Mouse (Mus musculus): ENCODE measurements around the gene Ndufaf2.

Gene Ndufaf2

DNA sequence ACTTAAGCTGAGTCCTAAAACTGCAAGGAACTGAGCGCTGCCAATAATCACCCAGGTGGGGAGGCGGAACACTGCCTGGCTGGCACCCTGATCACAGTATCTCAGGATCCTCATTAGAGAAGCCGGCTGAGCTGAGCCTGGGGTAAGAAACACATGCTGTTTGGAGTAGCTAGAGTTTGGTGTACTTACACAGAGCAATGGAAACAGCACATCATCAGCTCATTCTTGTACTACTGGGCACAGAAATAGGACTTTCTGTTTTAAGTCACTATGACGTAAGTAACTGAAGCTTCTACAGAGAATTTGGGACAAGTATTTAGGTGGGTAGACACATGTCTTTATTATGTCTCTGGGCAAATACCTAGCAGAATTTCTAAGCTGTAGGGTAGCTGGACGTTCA is 72.4 kb downstream of the Ndufaf2 start:
- DNase-seq (ENCODE audit: low read depth, low spot score) = no peak

DNA sequence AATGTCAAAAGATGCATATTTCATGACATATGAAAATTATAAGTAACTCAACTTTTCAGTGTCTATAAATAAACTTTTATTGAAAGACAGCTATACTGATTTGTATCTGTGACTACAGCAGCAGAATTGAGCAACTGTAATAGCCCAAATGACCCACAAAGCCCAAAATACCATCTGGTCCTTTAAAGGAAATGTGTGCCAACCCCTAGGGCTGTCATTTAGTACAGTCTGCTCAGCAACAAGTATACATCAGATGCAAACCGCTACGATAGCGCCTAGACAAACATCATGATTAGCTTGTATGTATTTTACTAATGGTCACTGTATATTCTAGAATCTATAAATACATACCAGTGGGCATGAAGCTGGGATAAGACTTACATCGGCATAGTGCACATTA is 74.3 kb downstream of the Ndufaf2 start:
- DNase-seq (ENCODE audit: low read depth, low spot score) = no peak

DNA sequence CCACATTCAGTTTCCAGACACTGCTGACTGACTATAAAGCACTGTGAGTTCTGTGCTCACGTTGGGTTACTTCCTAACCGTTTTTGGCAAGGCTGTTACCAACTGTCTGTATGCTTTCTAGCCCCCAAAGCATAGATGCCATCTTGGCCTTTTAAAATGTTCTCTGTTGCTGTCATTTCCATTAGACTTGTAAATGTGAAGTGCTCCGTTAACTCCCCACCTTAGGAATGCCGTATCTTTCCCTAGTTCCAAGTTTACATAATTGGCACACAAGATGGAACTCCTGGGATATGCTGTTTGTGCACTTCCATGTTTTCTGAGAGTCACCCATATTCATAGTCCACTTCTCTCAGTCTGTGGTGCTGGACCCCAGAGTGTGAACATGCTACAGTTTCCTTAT is 80.5 kb downstream of the Ndufaf2 start:
- no peak for DNase-seq (ENCODE audit: low read depth, low spot score)

DNA sequence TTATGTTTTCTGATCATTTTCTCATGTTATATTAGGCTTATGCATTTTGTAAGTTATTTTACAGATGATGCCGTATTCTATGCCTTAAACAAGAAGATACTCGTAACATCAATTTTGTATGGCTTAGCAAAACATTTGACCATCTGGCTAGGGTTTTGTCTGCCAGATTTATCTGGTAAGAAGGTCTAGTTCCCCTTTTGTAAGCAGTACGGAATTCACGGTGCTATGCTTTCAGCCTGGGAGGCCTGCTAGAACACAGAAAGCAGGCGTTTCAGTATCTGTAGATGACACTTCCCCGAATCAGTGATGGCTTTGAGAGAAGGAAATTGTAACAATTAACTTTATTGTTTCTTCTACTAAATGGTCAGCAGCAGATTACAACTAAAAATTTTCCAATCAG is 80.9 kb downstream of the Ndufaf2 start:
- no peak for DNase-seq (ENCODE audit: low read depth, low spot score)

DNA sequence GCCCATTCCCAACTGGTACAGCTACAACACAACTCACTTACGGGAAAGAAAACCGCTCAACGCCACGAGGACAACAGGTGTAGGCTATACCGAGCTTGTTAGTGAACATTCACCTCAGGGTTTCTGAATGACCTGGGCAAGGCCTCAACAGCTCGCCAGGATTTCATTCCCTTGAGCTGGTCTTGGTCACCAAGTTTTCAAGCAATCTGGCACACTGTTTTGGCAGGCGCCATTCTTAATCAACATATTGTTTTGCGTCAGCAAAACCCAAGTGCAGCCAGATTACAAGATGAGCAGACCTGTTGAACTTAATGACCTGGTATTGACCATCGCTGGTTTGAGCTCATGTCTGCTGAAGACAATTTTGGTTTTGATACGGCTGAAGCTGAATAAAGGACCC is 88.3 kb downstream of the Ndufaf2 start:
- no peak for DNase-seq (ENCODE audit: low read depth, low spot score)

DNA sequence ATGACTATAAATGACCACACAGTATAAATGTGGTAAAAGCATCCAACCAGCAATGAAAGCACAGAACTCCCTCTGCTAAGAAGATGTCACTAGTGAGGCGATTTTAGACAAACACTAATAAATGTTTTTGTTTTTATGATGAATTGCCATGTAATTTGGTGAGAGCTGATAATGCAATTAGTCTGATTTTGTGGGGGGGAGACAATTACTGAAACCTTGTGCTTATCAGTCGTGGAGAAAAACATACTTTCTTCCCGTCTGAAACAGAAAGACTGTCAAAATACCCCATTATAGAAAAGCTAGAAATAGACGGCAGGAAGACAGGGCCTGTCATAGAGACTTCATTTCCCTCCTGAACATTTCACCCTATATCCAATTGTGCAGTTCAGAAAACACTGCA is 89.3 kb downstream of the Ndufaf2 start:
- no peak for DNase-seq (ENCODE audit: low read depth, low spot score)

DNA sequence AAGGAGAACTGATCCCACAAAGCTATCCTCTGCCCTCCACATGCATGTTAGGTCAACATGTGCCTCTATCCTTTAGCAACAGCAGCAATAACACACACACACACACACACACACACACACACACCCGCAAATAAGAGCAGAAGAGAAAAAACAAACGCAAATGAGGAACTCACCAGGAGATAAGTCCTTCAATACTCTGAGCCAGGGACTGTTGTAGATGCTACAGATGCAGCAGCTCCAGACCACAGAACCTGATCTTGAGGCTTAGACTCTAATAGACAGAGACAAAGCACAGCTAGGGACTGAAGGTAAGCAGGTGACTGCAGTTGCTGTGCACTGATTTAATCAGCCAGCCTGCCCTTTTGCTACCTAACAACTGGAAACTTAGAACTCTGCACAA is 92.4 kb downstream of the Ndufaf2 start:
- no peak for DNase-seq (ENCODE audit: low read depth, low spot score)

DNA sequence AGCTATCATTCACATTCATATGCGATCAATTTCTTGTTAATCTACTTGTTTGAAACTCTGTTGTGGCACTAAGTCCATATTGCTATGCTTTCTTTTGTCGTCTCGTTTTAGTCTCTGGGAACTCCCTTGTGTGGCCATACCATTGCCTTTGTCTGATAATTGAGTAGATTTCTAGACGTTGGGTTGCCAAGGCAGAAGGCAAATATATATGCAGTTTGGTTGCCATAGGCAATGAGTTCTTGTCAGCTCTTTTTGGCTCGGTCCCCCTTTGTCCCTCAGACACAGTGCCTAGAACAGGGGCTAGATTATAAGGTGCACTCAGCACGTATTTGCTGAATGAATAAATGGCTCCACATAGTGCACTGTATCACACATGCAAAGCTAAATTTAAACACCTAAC is 94.1 kb downstream of the Ndufaf2 start:
- DNase-seq (ENCODE audit: low read depth, low spot score) = no peak

DNA sequence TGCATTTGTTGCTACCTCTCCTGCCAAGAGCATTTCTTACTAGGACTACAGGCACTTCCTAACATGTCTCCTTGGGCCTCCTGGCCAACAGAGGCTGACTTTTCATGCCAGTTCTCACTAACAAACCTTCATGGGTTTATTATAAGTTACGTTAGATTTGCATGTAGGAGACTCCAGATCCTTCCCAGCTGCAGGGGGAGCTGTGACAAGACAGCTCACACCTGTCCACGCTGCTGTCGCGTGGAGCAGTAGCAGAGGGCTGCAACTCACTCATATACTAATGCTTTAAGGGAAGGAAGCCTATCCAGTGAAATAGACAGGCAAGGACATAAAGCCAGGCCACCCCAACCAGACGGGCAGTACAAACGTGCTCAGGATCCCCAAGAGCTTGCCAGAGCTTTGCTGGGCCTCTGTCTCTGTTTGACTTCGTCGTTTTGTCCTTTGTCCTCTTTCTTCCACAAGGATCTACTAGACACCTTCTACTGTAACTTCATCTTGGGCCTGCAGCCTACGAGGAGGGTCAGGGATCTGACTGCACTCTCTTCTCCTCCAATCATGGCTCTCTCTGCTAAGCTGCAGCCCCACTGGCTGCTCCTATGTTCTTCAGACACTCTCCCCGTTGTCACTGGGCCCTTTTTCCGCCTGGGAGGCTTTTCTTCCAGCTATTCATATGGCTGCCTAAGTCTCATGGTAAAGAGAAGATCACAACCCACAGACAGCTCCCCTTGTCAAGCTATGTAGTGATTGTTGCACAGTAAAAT is 94.9 kb downstream of the Ndufaf2 start:
- no peak for DNase-seq (ENCODE audit: low read depth, low spot score)

DNA sequence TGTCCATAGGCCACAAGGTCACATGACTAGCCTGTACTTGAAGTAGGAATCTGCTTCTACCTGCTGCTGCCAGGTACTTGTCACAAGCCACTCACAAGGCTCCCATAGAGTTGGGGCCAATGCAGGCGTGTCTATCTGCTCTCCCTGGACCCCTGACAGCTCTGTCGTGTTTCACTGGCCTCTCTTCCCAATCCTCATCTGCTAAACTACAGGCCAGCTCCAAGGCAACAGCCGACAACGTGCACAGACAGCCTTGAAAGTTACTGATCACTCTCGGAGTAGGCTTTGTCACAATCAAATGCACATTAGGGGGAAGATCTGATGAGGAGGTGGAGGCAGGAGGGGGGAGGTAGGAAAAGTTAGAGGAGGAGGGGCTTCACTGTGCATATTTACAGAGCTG is 95.5 kb downstream of the Ndufaf2 start:
- no peak for DNase-seq (ENCODE audit: low read depth, low spot score)

DNA sequence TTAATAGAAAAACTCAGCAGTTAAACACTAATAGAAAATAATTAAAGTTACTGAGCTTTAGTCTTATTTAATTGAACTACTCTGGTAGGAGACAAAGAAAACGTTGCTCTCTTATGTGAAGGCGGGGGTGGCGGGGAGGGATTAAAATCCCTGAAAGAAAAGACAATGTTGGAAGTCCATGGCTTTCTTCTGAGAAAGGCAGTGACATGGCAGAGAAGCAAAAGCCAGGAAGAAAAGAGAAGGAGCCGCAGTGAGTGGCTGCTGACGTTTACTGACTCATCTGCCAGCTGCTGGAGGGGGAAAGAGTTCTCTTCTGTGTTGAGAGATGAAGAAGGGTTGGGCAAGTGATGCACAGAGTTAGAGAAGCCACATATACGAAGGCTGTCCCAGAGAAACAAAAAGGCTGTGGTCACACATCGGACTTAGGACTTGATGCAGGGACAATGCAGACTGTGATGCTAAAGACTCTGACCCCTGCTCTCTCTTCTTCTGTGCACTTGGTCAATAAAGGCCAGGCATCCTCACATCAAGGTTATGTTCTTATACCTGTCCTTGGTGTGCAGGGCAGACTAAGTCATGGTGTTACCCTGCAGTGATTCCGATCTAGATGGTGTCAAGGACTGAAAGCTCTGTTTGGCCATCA is 97.4 kb downstream of the Ndufaf2 start:
- no peak for DNase-seq (ENCODE audit: low read depth, low spot score)

DNA sequence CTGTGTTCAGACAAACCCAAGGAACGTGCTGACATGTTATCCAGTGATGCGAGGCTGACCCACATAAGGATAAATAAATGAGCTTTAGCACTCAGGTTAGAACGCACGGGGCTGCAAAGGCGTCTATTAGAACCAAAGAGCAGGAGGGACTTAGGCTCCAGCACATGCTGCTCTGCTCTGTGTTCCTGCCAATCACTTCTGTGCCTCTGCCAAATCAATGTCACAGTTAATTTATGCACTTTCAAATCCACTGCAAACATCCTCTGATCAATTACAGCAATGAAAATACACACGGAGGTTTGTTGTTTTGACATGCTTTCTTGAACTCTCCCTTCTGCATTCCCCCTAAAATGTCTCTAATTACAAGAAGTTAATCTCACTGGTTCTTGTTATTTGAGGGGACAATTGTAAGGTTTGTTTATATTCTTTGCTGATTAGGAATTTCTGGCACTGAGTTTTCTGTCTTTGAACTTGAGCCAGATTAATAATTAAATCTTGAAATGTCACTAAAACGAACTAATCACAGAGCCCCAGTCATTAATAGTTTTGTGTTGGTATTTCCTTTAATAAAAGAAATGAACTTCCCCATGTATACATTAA is 98.0 kb downstream of the Ndufaf2 start:
- DNase-seq (ENCODE audit: low read depth, low spot score) = no peak

DNA sequence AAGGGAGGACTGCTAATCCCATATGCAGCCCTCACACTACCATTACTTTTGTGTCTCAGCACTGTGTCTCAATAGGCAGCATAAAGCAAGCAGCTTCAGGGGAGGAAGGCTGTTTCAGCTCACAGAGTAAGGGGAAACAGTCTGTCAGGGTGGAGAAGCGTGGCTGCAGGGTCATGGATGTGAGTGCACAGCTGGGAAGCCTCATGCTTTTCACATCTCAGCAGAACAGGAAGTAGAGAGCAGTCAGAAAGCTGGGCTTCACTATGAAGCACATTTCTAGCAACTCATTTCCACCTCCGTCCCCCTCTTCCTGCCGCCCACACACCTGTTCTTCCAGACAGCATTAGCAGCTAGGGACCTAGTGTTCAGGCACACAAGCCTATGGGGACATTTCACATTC is 101.5 kb downstream of the Ndufaf2 start:
- DNase-seq (ENCODE audit: low read depth, low spot score) = peak; percentile 34

DNA sequence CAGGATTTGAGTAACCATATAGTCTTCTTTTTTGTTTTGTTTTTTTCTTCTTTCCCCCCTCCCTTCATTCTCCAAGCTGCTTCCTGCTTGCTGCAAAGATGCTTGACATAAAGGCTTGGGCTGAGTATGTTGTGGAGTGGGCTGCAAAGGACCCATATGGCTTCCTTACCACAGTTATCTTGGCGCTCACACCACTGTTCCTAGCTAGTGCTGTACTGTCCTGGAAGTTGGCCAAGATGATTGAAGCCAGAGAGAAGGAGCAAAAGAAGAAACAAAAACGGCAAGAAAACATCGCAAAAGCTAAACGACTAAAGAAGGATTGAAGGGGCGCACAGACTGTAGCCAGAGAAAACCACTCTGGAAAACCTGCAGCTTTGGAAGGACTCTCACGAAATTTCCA is 111.1 kb downstream of the Ndufaf2 start:
- DNase-seq (ENCODE audit: low read depth, low spot score) = no peak

DNA sequence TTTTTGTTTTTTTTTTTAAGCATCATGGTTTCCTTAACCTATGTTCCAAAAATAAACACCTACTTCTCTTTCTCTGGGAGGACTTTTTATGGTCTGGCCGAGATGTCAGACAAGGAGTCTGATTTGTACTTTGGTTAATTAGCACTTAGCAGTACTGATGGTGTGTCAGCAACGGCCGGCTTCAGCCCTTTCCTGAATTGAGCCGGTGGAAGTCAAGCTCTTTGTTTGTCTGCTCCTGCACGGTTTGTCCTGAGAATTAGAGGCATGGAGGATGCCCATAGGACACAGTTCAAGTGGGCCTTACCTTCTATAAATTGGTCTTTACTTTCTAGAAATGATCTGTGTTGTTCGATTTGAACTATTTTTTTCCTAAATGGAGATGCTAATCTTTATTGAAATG is 111.5 kb downstream of the Ndufaf2 start:
- DNase-seq (ENCODE audit: low read depth, low spot score) = no peak

DNA sequence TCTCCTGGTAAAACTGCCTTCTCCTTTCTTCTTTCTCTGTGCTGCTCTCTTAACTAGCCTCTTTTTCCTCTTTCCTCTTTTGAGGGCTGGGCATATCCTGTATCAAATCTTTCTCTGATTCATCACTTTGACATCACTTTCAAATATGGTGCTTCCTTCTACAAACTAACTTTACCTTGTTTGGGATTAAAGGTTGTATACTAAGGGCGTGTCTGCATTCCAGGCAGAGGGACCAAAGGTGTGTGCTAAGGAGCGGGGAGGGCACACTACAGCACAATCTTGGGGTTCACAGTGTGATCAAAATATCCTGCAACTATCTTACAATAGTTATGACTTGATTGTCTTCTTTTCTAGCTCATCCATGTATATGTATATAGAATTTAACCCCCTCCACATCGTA is 112.4 kb downstream of the Ndufaf2 start:
- DNase-seq (ENCODE audit: low read depth, low spot score) = no peak

DNA sequence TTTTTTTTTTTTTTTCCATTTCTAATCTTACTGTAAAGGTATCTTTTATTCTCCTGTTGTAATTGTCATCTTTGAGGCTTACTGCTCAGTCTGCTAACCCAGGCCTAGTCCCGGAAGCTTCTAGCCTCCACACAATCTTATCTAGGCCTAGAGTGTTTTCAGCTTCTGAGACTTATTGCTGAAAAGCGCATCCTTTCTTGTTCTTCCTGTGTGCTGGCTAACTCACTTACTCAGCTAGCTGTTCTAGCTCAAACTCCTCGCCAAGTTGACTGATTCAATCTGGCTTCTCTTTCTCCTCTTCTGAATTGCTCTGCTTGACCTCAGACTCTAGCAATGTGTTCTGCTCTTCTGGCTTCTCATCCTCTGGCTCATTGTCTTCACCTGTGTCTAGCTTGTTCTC is 112.8 kb downstream of the Ndufaf2 start:
- DNase-seq (ENCODE audit: low read depth, low spot score) = peak; percentile 54

DNA sequence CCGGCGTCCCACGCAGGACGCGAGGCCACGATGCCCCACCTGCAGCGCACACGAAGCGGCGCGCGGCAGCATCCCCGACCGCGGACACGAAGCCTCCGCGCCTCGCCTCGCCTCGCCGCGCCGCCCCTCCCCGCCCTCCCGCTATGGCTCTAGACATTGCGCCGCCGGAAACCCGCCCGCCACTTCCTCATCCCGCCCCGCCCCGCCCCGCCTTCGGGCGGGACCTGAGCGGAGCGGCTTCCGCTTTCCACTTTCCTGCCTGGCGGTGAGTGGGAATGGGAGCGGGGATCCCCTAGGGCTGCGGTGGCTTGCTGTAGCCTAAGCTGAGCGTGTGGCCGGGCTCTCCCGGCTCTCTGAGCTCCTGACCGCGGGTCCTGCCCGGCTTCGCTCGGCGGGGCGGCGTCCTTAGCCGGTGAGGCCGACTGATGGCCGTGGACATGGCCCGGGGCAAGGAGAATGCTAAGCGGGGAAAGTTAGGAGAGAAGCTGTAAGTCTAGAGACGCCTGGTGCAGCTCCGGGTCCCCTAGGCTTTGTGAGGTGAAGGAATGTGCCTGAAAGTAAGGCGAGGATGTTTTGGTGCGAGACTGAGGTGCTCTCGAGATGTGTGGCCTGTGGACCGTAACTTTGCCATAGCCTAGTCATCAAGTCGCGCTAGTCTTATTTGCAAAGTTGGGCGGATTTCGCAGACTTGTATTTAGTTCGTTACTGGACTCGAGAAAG is 114.0 kb downstream of the Ndufaf2 start, which contains the start of gene Smim15:
TSS of gene Smim15 (plus strand) at position 225 of the 720 bp plus-strand sequence.
- DNase-seq (ENCODE audit: low read depth, low spot score) = peak; percentile 92

DNA sequence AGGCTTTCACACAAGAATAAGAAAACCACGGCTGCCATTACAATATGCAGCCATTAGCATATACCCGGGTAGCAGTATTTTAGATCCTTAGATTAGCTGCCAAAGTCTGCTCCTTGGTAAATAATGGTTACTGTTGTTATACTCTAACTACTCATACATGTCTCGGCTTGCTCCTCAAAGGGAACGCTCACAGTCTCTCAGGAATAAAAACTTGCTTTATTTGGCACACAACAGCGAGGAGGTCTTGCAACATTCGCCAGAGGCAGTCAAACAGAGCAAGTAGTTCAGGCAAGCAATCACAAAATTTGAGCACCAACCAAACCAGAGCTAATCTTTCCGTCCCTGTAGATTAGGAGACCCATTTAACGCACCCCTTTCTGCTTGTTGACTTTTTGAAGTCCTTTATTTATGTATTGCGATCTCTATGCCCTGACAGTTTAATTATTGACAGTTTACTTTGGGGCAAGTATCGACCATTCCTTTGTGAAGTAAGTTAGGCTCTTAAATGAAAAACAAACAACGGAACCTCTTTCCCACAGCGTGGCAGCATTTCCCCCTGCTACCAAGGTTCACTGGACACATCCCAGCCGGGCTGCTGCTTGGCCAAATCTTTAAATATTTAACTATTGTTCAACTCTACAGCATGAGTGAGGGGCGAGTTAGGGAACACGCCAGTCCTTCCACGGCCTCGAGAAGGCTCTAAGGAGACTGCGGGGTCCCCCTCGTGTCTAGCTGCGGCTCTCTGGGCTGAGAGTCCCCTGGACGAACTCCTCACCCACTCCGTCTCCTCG is 114.8 kb downstream of the Ndufaf2 start:
- no peak for DNase-seq (ENCODE audit: low read depth, low spot score)

DNA sequence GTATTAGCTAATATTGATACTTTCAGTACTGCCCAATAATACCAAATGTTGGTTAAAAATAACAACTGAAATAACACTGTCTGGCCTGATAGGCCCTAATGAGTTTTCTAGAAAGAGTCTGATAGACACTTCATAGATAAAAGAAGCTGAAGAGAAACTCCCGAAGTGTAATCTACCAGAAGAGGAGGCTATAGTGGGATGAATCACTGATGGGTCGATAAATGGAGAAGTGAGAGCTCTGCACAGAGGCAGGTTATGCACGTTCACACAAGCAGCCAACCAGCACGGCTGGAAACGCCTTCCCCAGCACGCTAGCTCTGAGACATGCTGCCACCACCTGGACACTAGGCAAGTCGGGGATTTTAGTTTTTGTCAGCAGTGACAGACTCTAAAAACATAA is 117.1 kb downstream of the Ndufaf2 start:
- DNase-seq (ENCODE audit: low read depth, low spot score) = peak; percentile 84

DNA sequence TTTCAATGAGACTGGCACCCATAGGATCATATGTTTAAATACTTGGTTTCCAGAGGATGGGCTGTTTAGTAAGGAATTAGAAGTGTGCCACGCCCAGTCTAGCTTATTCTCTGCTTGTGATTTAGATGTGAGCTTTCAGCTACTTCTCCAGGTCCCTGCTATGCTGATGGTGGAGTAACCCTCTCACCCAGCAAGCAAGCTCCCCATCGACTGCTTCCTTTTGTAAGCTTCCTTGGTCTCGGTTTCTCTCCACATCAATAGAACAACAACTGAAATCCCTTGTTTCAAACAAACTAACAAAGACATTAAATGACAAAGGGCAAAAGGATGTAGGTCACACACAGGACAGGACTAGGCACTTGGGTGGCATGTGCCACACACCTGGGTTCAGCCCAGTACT is 118.0 kb downstream of the Ndufaf2 start:
- DNase-seq (ENCODE audit: low read depth, low spot score) = no peak

DNA sequence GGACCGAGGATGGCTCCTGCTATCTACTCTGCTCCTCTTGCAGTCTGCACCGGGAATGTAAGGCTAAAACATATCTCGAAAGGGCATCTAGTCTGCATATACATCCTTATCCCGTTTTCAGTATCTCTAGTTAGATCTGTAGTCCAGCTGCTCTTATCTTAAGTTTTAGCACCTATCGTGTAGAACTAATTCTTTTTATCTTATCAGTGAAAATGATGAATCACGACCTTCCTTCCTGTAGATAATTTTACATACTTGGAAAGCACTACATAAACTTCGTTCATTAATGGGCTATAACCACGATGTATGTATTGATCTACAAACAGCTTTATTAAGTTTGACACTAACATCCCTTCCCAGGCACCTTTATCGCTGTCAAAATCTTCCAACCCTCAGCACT is 118.5 kb downstream of the Ndufaf2 start:
- DNase-seq (ENCODE audit: low read depth, low spot score) = no peak

Measured in CD4-positive, CD25-positive, alpha-beta regulatory T cell, adult 2 months (primary cell).